Comparison of ENCODE assay signal across 8 mouse cellular contexts in the genomic region with DNA sequence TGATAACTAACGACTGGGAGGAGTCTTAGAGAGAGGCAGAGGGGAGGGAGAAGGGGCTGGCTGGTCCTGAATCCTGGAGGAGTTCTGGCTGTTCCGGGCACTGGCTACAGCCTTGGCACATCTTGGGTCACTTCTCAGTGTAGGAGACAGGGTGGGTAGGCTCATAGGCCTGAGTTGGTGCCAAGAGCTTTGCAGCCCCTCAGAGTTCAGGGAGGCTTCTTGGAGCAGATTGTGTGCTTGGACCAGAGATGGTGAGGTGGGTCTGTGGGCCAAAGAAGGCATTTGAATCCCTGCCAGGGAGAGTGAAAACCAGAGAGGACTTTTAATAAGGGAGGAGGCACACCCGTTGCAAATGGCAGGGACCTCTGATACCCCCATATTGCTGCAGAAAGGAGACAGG. TPM values are rescaled to one million over a fixed set of nuclear protein-coding genes. Genes with fewer than 3 reads are reported as not detected.
DNase-seq lines count a peak whose midpoint lies in the region; ATAC-seq and TF ChIP-seq lines count a peak whose summit lies in the region.

No protein-coding gene starts in this region.

- 13% methylated on average over 3 of the region's 3 CpGs for WGBS in kidney, postnatal 0 days
- 8% methylated on average over 3 of the region's 3 CpGs for WGBS in embryonic facial prominence, embryonic 15.5 days
- WGBS in hindbrain, embryonic 12.5 days: 1% methylated on average over 3 of the region's 3 CpGs

- no peak for ATAC-seq in kidney, postnatal 0 days (replicated peaks; ENCODE audit: low FRiP score, low read depth)
- no peak for ATAC-seq in embryonic facial prominence, embryonic 15.5 days (ENCODE audit: insufficient number of reproducible peaks, low FRiP score, low TSS enrichment, low read depth)
- ATAC-seq in hindbrain, embryonic 12.5 days (ENCODE audit: low FRiP score): no peak
- no peak for ATAC-seq in megakaryocyte-erythroid progenitor cell, adult 5-6 weeks (replicated peaks; ENCODE audit: low FRiP score, low TSS enrichment, poor library complexity, severe bottlenecking)

- no peak for TF ChIP-seq POLR2A in myocyte (IDR thresholded peaks at IDR 0.05; ENCODE audit: insufficient read length, low read depth)

- no peak for DNase-seq in kidney, postnatal 0 days (ENCODE audit: low spot score)
- DNase-seq in kidney, adult 11 months: no peak
- no peak for DNase-seq in testis, postnatal 14 days (ENCODE audit: low spot score)
- DNase-seq in adrenal gland, adult 8-10 months: no peak

- TF ChIP-seq CTCF in kidney, postnatal 0 days (IDR thresholded peaks at IDR 0.05; ENCODE audit: low read depth): no peak

- no peaks in the 10 kb centered on the region for H3K27me3 ChIP-seq in kidney, postnatal 0 days (ENCODE audit: insufficient read depth, low read length)
- H3K27me3 ChIP-seq in embryonic facial prominence, embryonic 15.5 days: no peaks in the 10 kb centered on the region
- H3K27me3 ChIP-seq in hindbrain, embryonic 12.5 days: peaks cover 17% of the 10 kb centered on the region
- no peaks in the 10 kb centered on the region for H3K27me3 ChIP-seq in myocyte (ENCODE audit: control insufficient read depth, insufficient read depth, insufficient read length)

- no peak overlapping the region for H3ac ChIP-seq in myocyte (ENCODE audit: control insufficient read depth, insufficient read length)

- H3K9ac ChIP-seq in kidney, postnatal 0 days (ENCODE audit: low read depth, low read length): peak overlapping the region; percentile 83; the same call in 1 of the 2 replicates
- H3K9ac ChIP-seq in embryonic facial prominence, embryonic 15.5 days: peak overlapping the region; percentile 79
- peak overlapping the region; percentile 78 for H3K9ac ChIP-seq in hindbrain, embryonic 12.5 days

- H3K27ac ChIP-seq in kidney, postnatal 0 days: peak overlapping the region; percentile 88
- H3K27ac ChIP-seq in embryonic facial prominence, embryonic 15.5 days (replicated peaks): peak overlapping the region; percentile 89
- H3K27ac ChIP-seq in hindbrain, embryonic 12.5 days: peak overlapping the region; percentile 73

- H3K4me1 ChIP-seq in kidney, postnatal 0 days (replicated peaks; ENCODE audit: insufficient read depth, low read length): peaks cover 29% of the 10 kb centered on the region
- H3K4me1 ChIP-seq in embryonic facial prominence, embryonic 15.5 days: peaks cover 62% of the 10 kb centered on the region
- peaks cover 24% of the 10 kb centered on the region for H3K4me1 ChIP-seq in hindbrain, embryonic 12.5 days

- peak overlapping the region; percentile 56 for H3K4me3 ChIP-seq in kidney, postnatal 0 days (replicated peaks; ENCODE audit: low read depth, low read length)
- peak overlapping the region; percentile 79 for H3K4me3 ChIP-seq in embryonic facial prominence, embryonic 15.5 days (replicated peaks)
- H3K4me3 ChIP-seq in hindbrain, embryonic 12.5 days: peak overlapping the region; percentile 66
- H3K4me3 ChIP-seq in myocyte: no peak overlapping the region

- no peaks in the 10 kb centered on the region; the same call in 1 of the 2 replicates for H3K9me3 ChIP-seq in kidney, postnatal 0 days (replicated peaks; ENCODE audit: low read length)
- no peaks in the 10 kb centered on the region for H3K9me3 ChIP-seq in embryonic facial prominence, embryonic 15.5 days (replicated peaks)
- H3K9me3 ChIP-seq in hindbrain, embryonic 12.5 days (replicated peaks): peaks cover 5% of the 10 kb centered on the region

- no peaks in the 10 kb centered on the region for H3K79me2 ChIP-seq in myocyte (ENCODE audit: control insufficient read depth, insufficient read depth)

- peak overlapping the region; percentile 90 for H3K4me2 ChIP-seq in kidney, postnatal 0 days (ENCODE audit: low read length)
- H3K4me2 ChIP-seq in embryonic facial prominence, embryonic 15.5 days (replicated peaks): peak overlapping the region; percentile 92
- H3K4me2 ChIP-seq in hindbrain, embryonic 12.5 days (replicated peaks): peak overlapping the region; percentile 94
- peak overlapping the region; percentile 85 for H3K4me2 ChIP-seq in myocyte (ENCODE audit: low read depth)

- H3K36me3 ChIP-seq in kidney, postnatal 0 days (ENCODE audit: insufficient read depth, low read length): no peaks in the 10 kb centered on the region
- H3K36me3 ChIP-seq in embryonic facial prominence, embryonic 15.5 days: peaks cover 21% of the 10 kb centered on the region; the same call in 1 of the 2 replicates
- H3K36me3 ChIP-seq in hindbrain, embryonic 12.5 days: peaks cover 10% of the 10 kb centered on the region; the same call in 1 of the 2 replicates
- no peaks in the 10 kb centered on the region for H3K36me3 ChIP-seq in myocyte (ENCODE audit: control insufficient read depth, insufficient read depth)

TF ChIP-seq in myocyte, 11 proteins besides CTCF, POLR2A, EP300 and RAD21:
- TF ChIP-seq TCF3 (IDR thresholded peaks at IDR 0.05; ENCODE audit: insufficient read length, low read depth): no peak
TF ChIP-seq in myocyte: peak in this region for 0.

RNA-seq across cellular contexts. Expression of a gene that starts 1.3 kb away (rescaled TPM):
- 114 and 118 TPM in 2 replicates for polyA plus RNA-seq in kidney, postnatal 0 days (2015; fragmentation: Nextera tagmentation; extraction: Ambion mirVana)
- polyA plus RNA-seq in embryonic facial prominence, embryonic 15.5 days (2015; fragmentation: Nextera tagmentation; extraction: Ambion mirVana): 258 and 266 TPM in 2 replicates
- polyA plus RNA-seq in hindbrain, embryonic 12.5 days (2016; fragmentation: Nextera tagmentation; extraction: Ambion mirVana): 110 and 127 TPM in 2 replicates
- 13.4 TPM for polyA plus RNA-seq in myocyte (2012; fragmentation: generic; extraction: Trizol)
- total RNA-seq in megakaryocyte-erythroid progenitor cell, adult 5-6 weeks (2014; fragmentation: Nextera tagmentation): not detected in 2 replicates
- not detected in 2 replicates for total RNA-seq in megakaryocyte-erythroid progenitor cell, adult 5-6 weeks (2017)
- 10 to 100 TPM; 24.9 to 34.2 (median 29.2) TPM for total RNA-seq in adrenal gland, adult 8-10 months (2022)
